Mouse (Mus musculus): Measurements from ENCODE around the gene Dusp27. TPM values are rescaled to one million over a fixed set of nuclear protein-coding genes. Genes with fewer than 3 reads are reported as not detected.

Gene Dusp27
- polyA plus RNA-seq (2014; fragmentation: Nextera tagmentation; extraction: Ambion mirVana) = 0.54 and 1.6 TPM in 2 replicates

GRCm38 (mm10) chr1:166127719-166128118 is at the start of gene Dusp27:
Gene Dusp27 (minus strand): TSS chr1:166127922.
- Histone ChIP-seq H3K4me2 (ENCODE audit: low read depth, low read length) (no peak within 1 kb of the TSS), H3K4me1 (ENCODE audit: control insufficient read depth, insufficient read depth, low read length) (no peaks in the 10 kb centered on the region), H3K36me3 (ENCODE audit: control insufficient read depth, insufficient read depth, low read length) (no peaks in the 10 kb centered on the region), H3K27ac (ENCODE audit: low read depth, low read length) (no peak within 1 kb of the TSS), H3K27me3 (ENCODE audit: control insufficient read depth, insufficient read depth, low read length) (no peaks in the 10 kb centered on the region), H3K9me3 (ENCODE audit: control insufficient read depth, low read length) (no peaks in the 10 kb centered on the region), H3K4me3 (ENCODE audit: low read depth, low read length) (no peak within 1 kb of the TSS), H3K9ac (replicated peaks; ENCODE audit: low read depth, low read length) (no peak within 1 kb of the TSS)
- no peak for ATAC-seq (ENCODE audit: low read depth)
- WGBS = 60% methylated on average over 4 of the region's 4 CpGs

DNA sequence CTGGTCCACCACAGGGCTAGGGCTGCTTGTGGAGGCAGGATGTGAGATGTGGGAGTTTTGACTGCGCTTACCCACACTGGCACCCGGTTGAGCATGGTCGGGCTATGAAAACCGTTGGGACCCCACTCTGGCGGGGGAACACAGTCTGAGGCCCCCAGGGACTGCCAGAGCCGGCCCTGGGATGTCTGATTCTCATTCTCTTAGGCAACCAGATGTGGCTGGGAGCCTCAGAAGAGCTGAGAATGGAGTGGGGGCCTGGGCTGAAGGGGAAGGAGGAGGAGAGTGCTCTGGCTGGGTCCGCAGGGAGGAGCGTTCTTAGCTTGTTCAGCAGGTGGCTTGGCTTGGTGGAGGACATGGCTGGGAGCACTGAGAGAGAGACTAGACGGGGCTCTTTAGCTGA is 45.9 kb upstream of the Dusp27 start:
- 70% methylated on average over 9 of the region's 9 CpGs for WGBS
- no peaks in the 10 kb centered on the region for H3K4me1 ChIP-seq (ENCODE audit: control insufficient read depth, insufficient read depth, low read length)
- no peak overlapping the region for H3K9ac ChIP-seq (replicated peaks; ENCODE audit: low read depth, low read length)
- no peak overlapping the region for H3K27ac ChIP-seq (ENCODE audit: low read depth, low read length)
- ATAC-seq (ENCODE audit: low read depth) = no peak
- no peaks in the 10 kb centered on the region for H3K9me3 ChIP-seq (ENCODE audit: control insufficient read depth, low read length)
- H3K4me3 ChIP-seq (ENCODE audit: low read depth, low read length) = no peak overlapping the region
- H3K27me3 ChIP-seq (ENCODE audit: control insufficient read depth, insufficient read depth, low read length) = no peaks in the 10 kb centered on the region
- H3K36me3 ChIP-seq (ENCODE audit: control insufficient read depth, insufficient read depth, low read length) = no peaks in the 10 kb centered on the region
- H3K4me2 ChIP-seq (ENCODE audit: low read depth, low read length) = no peak overlapping the region

DNA sequence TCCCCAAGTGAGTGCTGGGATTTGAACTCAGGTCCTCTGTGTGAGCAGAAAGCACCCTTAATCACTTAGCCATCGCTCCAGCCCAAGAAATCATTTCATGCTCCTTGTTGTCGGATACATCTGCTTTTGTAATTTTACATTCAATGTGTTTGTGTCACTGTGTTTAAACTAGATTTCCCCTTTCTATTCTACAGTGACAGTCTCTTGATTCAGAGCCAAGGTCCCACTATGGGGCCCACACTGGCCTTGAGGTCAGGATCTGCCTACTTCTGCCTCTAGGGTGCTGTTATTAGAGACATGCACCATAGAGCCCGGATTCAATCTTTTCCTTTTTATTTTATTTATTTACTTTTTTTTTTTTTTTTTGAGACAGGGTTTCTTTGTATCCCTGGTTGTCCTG is 45.3 kb upstream of the Dusp27 start:
- ATAC-seq (ENCODE audit: low read depth) = no peak

GRCm38 (mm10) chr1:166170852-166171251 is 43.1 kb upstream of the Dusp27 start:
- H3K27me3 ChIP-seq (ENCODE audit: control insufficient read depth, insufficient read depth, low read length) = no peaks in the 10 kb centered on the region
- no peaks in the 10 kb centered on the region for H3K9me3 ChIP-seq (ENCODE audit: control insufficient read depth, low read length)
- no peak overlapping the region for H3K4me3 ChIP-seq (ENCODE audit: low read depth, low read length)
- WGBS = 94% methylated on average over 12 of the region's 12 CpGs
- H3K27ac ChIP-seq (ENCODE audit: low read depth, low read length) = no peak overlapping the region
- no peak for ATAC-seq (ENCODE audit: low read depth)
- H3K36me3 ChIP-seq (ENCODE audit: control insufficient read depth, insufficient read depth, low read length) = no peaks in the 10 kb centered on the region
- H3K9ac ChIP-seq (replicated peaks; ENCODE audit: low read depth, low read length) = no peak overlapping the region
- H3K4me1 ChIP-seq (ENCODE audit: control insufficient read depth, insufficient read depth, low read length) = no peaks in the 10 kb centered on the region
- no peak overlapping the region for H3K4me2 ChIP-seq (ENCODE audit: low read depth, low read length)

More for the DNA sequence above, 45.3 kb upstream of the Dusp27 start:
- WGBS = 75% methylated on average over 3 of the region's 3 CpGs
- Histone ChIP-seq H3K36me3 (ENCODE audit: control insufficient read depth, insufficient read depth, low read length) (no peaks in the 10 kb centered on the region), H3K4me1 (ENCODE audit: control insufficient read depth, insufficient read depth, low read length) (no peaks in the 10 kb centered on the region), H3K4me2 (ENCODE audit: low read depth, low read length) (no peak overlapping the region), H3K9me3 (ENCODE audit: control insufficient read depth, low read length) (no peaks in the 10 kb centered on the region), H3K27me3 (ENCODE audit: control insufficient read depth, insufficient read depth, low read length) (no peaks in the 10 kb centered on the region), H3K9ac (replicated peaks; ENCODE audit: low read depth, low read length) (no peak overlapping the region), H3K4me3 (ENCODE audit: low read depth, low read length) (no peak overlapping the region), H3K27ac (ENCODE audit: low read depth, low read length) (no peak overlapping the region)

DNA sequence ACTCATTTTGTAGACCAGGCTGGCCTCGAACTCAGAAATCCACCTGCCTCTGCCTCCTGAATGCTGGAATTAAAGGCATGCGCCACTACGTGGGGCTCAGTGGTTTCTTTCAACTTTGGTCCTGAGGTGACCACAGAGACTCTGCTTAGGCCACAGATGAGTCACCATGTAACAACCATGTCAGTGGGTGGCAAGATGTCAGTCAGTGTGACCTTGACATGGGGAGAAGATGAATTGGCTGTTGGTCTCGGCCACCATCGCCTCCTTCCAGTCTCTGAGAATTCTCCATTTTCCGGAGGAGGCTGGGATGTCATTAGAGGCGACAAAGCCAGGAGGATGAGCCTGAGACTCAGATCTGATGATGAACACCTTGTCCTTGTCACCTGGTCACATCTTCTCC is 42.0 kb upstream of the Dusp27 start:
- Histone ChIP-seq H3K4me2 (ENCODE audit: low read depth, low read length) (no peak overlapping the region), H3K9me3 (ENCODE audit: control insufficient read depth, low read length) (no peaks in the 10 kb centered on the region), H3K4me3 (ENCODE audit: low read depth, low read length) (no peak overlapping the region), H3K36me3 (ENCODE audit: control insufficient read depth, insufficient read depth, low read length) (no peaks in the 10 kb centered on the region), H3K9ac (replicated peaks; ENCODE audit: low read depth, low read length) (no peak overlapping the region), H3K27me3 (ENCODE audit: control insufficient read depth, insufficient read depth, low read length) (no peaks in the 10 kb centered on the region), H3K4me1 (ENCODE audit: control insufficient read depth, insufficient read depth, low read length) (no peaks in the 10 kb centered on the region), H3K27ac (ENCODE audit: low read depth, low read length) (no peak overlapping the region)
- 91% methylated on average over 7 of the region's 7 CpGs for WGBS
- no peak for ATAC-seq (ENCODE audit: low read depth)

GRCm38 (mm10) chr1:166168017-166168416 is 40.3 kb upstream of the Dusp27 start:
- Histone ChIP-seq H3K27ac (ENCODE audit: low read depth, low read length) (no peak overlapping the region), H3K4me1 (ENCODE audit: control insufficient read depth, insufficient read depth, low read length) (no peaks in the 10 kb centered on the region), H3K36me3 (ENCODE audit: control insufficient read depth, insufficient read depth, low read length) (no peaks in the 10 kb centered on the region), H3K27me3 (ENCODE audit: control insufficient read depth, insufficient read depth, low read length) (no peaks in the 10 kb centered on the region), H3K9ac (replicated peaks; ENCODE audit: low read depth, low read length) (no peak overlapping the region), H3K4me2 (ENCODE audit: low read depth, low read length) (no peak overlapping the region), H3K9me3 (ENCODE audit: control insufficient read depth, low read length) (no peaks in the 10 kb centered on the region), H3K4me3 (ENCODE audit: low read depth, low read length) (no peak overlapping the region)
- no peak for ATAC-seq (ENCODE audit: low read depth)
- WGBS = 95% methylated on average over 7 of the region's 7 CpGs

GRCm38 (mm10) chr1:166167405-166167804 is 39.7 kb upstream of the Dusp27 start:
- Histone ChIP-seq H3K4me1 (ENCODE audit: control insufficient read depth, insufficient read depth, low read length) (no peaks in the 10 kb centered on the region), H3K9ac (replicated peaks; ENCODE audit: low read depth, low read length) (no peak overlapping the region), H3K27me3 (ENCODE audit: control insufficient read depth, insufficient read depth, low read length) (no peaks in the 10 kb centered on the region), H3K4me2 (ENCODE audit: low read depth, low read length) (no peak overlapping the region), H3K4me3 (ENCODE audit: low read depth, low read length) (no peak overlapping the region), H3K36me3 (ENCODE audit: control insufficient read depth, insufficient read depth, low read length) (no peaks in the 10 kb centered on the region), H3K27ac (ENCODE audit: low read depth, low read length) (no peak overlapping the region), H3K9me3 (ENCODE audit: control insufficient read depth, low read length) (no peaks in the 10 kb centered on the region)
- WGBS = 64% methylated on average over 4 of the region's 4 CpGs
- ATAC-seq (ENCODE audit: low read depth) = 0 out of 2 replicates have a peak, but pooled peaks have one; percentile 9

DNA sequence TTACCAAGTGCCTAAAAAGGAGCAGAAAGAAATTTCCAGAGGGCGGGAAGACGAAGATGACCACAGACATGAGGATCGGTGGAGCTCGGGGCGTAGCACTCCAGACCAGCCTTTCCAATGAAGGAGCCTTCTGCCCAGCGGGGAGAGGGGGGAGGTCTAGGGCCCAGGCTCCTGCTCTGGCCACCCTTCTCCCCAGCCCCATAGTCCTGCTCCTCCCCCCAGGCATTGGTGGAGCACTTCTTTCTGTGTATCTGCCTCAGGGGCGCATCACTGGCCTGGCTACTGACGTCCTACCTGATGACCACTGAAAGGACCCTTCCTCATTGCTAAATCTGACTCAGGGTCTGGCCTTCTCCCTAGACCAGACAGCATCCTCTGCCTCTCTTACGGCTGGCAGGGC is 37.4 kb upstream of the Dusp27 start:
- H3K27me3 ChIP-seq (ENCODE audit: control insufficient read depth, insufficient read depth, low read length) = no peaks in the 10 kb centered on the region
- H3K27ac ChIP-seq (ENCODE audit: low read depth, low read length) = no peak overlapping the region
- no peak for ATAC-seq (ENCODE audit: low read depth)
- H3K4me1 ChIP-seq (ENCODE audit: control insufficient read depth, insufficient read depth, low read length) = no peaks in the 10 kb centered on the region
- H3K9me3 ChIP-seq (ENCODE audit: control insufficient read depth, low read length) = no peaks in the 10 kb centered on the region
- H3K4me3 ChIP-seq (ENCODE audit: low read depth, low read length) = no peak overlapping the region
- no peak overlapping the region for H3K9ac ChIP-seq (replicated peaks; ENCODE audit: low read depth, low read length)
- WGBS = 87% methylated on average over 9 of the region's 9 CpGs
- H3K36me3 ChIP-seq (ENCODE audit: control insufficient read depth, insufficient read depth, low read length) = no peaks in the 10 kb centered on the region
- H3K4me2 ChIP-seq (ENCODE audit: low read depth, low read length) = no peak overlapping the region

DNA sequence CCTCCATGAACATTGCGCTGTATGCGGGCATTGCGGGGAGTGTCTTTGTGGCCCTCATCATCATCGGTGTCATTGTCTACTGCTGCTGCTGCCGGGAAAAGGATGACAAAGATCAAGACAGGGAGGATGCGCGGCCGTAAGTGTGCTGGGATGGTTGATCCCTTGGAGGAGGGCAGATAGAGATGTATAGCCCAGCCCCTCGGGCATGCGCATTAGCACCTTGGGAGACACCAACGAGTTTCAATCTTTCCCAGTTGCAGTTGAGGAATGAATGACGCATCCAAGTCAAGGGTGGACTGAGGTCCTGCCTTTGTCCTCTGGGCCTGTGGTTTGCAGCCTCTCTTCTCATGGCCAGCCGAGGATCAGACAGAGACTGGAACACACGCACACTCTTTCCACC is 36.9 kb upstream of the Dusp27 start:
- Histone ChIP-seq H3K4me1 (ENCODE audit: control insufficient read depth, insufficient read depth, low read length) (no peaks in the 10 kb centered on the region), H3K4me3 (ENCODE audit: low read depth, low read length) (no peak overlapping the region), H3K27me3 (ENCODE audit: control insufficient read depth, insufficient read depth, low read length) (no peaks in the 10 kb centered on the region), H3K4me2 (ENCODE audit: low read depth, low read length) (no peak overlapping the region), H3K27ac (ENCODE audit: low read depth, low read length) (no peak overlapping the region), H3K36me3 (ENCODE audit: control insufficient read depth, insufficient read depth, low read length) (no peaks in the 10 kb centered on the region), H3K9ac (replicated peaks; ENCODE audit: low read depth, low read length) (no peak overlapping the region), H3K9me3 (ENCODE audit: control insufficient read depth, low read length) (no peaks in the 10 kb centered on the region)
- WGBS = 90% methylated on average over 14 of the region's 14 CpGs
- ATAC-seq (ENCODE audit: low read depth) = no peak

Measured in neural tube, embryonic 14.5 days (tissue).